In the genomic region with DNA sequence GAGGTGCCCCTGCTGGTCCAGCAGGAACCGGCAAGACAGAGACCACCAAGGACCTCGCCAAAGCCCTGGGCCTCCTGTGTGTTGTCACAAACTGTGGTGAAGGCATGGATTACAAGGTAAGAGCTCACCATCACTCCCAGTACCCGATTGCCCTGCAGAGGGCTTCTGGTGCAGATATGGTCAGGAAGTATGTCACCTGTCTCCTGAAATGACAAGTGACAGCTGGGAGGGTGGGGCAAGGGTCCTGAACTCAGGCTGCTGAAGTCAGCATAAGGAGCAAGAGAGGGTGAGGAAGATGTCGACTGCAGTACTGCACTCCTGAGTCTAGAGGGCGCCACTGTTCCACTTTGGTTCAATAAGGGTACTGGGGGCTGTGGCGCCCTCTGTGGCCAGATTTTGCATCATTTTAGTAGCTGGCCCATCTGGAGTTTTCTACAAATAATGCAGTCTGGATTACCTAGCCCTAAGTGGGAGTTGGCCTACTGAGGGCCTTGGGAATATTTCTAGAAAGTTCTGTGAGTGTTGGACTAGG, we compare ENCODE assay signal across 8 mouse cellular contexts. TPM values are rescaled to one million over a fixed set of nuclear protein-coding genes. Genes with fewer than 3 reads are reported as not detected.
DNase-seq lines count a peak whose midpoint lies in the region; ATAC-seq lines count a peak whose summit lies in the region.
"Had no signal": no experiment of that assay in that cellular context is flagged by ENCODE, and none has a peak within 500 bp of the region (broad histone marks: within the 10 kb centered on the region; RNA-seq: fewer than 3 reads in every experiment).

No protein-coding gene starts in this region.

- no peak overlapping the region for H3K4me3 ChIP-seq in limb, embryonic 11.5 days (ENCODE audit: low read depth, low read length)
- H3K4me3 ChIP-seq: limb, embryonic 13.5 days had no signal

- ATAC-seq in common myeloid progenitor, adult 5-6 weeks (replicated peaks; ENCODE audit: low read depth, poor library complexity, severe bottlenecking) = peak; percentile 80
- no peak for ATAC-seq in limb, embryonic 11.5 days (ENCODE audit: insufficient number of reproducible peaks, low FRiP score, low TSS enrichment, low read depth)

- H3K4me1 ChIP-seq in limb, embryonic 11.5 days (ENCODE audit: control insufficient read depth, insufficient read depth, low read length) = no peaks in the 10 kb centered on the region
- H3K4me1 ChIP-seq: limb, embryonic 13.5 days had no signal

- no peak overlapping the region for H3K9ac ChIP-seq in limb, embryonic 11.5 days (ENCODE audit: low read length)
- H3K9ac ChIP-seq: limb, embryonic 13.5 days had no signal

- H3K36me3 ChIP-seq in limb, embryonic 11.5 days (ENCODE audit: control insufficient read depth, insufficient read depth, low read length) = no peaks in the 10 kb centered on the region
- H3K36me3 ChIP-seq: limb, embryonic 13.5 days had no signal

- no peaks in the 10 kb centered on the region for H3K27me3 ChIP-seq in limb, embryonic 11.5 days (ENCODE audit: control insufficient read depth, insufficient read depth, low read length)
- H3K27me3 ChIP-seq: limb, embryonic 13.5 days had no signal

- peak; percentile 41 for DNase-seq in ovary, postnatal 14 days (ENCODE audit: low spot score)
- DNase-seq in ovary, postnatal 10 days (ENCODE audit: low spot score) = no peak
- DNase-seq in adrenal gland, adult (ENCODE audit: inconsistent age in 2 of 2, low spot score in 1 of 2) = peak; percentile 54 to 83
- DNase-seq in hindlimb bud, embryonic 11.5 days (ENCODE audit: extremely low spot score, low read depth, low spot score) = peak; percentile 16
- peak; percentile 58 for DNase-seq in limb, embryonic 11.5 days (ENCODE audit: low spot score)
- peak; percentile 58 for DNase-seq in right cerebral cortex, postnatal 4 days

- no peaks in the 10 kb centered on the region; the same call in 1 of the 2 replicates for H3K9me3 ChIP-seq in limb, embryonic 11.5 days (ENCODE audit: control insufficient read depth, low read length)
- H3K9me3 ChIP-seq: limb, embryonic 13.5 days had no signal

- 61% methylated on average over 6 of the region's 6 CpGs for WGBS in limb, embryonic 11.5 days

- H3K4me2 ChIP-seq in limb, embryonic 11.5 days (ENCODE audit: low read depth, severe bottlenecking) = no peak overlapping the region
- H3K4me2 ChIP-seq: limb, embryonic 13.5 days had no signal

- H3K27ac ChIP-seq in limb, embryonic 11.5 days (replicated peaks; ENCODE audit: low read depth, low read length) = no peak overlapping the region
- H3K27ac ChIP-seq: limb, embryonic 13.5 days had no signal

RNA-seq across cellular contexts. Expression of a gene that starts 52.4 kb away (rescaled TPM):
- not detected in 2 replicates for total RNA-seq in common myeloid progenitor, adult 5-6 weeks (2017)
- 0.01 TPM in 1 of 2 replicates, not detected in the other for polyA plus RNA-seq in limb, embryonic 11.5 days (2014; fragmentation: Nextera tagmentation; extraction: Ambion mirVana)
